Mouse (Mus musculus): ENCODE measurements around the gene Mmel1. TPM values are rescaled to one million over a fixed set of nuclear protein-coding genes. Genes with fewer than 3 reads are reported as not detected.

Mmel1 gene
- polyA plus RNA-seq, 1 experiment from 2014 or later: 0.86 TPM

- WGBS: 92% methylated on average over 14 of the region's 14 CpGs
- H3K36me3 ChIP-seq: no peaks in the 10 kb centered on the region
- no peaks in the 10 kb centered on the region for H3K9me3 ChIP-seq
- H3K4me1 ChIP-seq (replicated peaks): no peaks in the 10 kb centered on the region
- H3K9ac ChIP-seq: no peak overlapping the region
- no peak overlapping the region for H3K27ac ChIP-seq (replicated peaks)
- no peak overlapping the region for H3K4me3 ChIP-seq
- ATAC-seq (ENCODE audit: low FRiP score, low read depth): no peak
- H3K4me2 ChIP-seq: no peak overlapping the region
- no peaks in the 10 kb centered on the region for H3K27me3 ChIP-seq
Measured at GRCm38 (mm10) chr4:154890887-154891286, 21.5 kb downstream of the Mmel1 start.

GRCm38 (mm10) chr4:154895549-154895948 is 26.2 kb downstream of the Mmel1 start:
- Histone ChIP-seq H3K4me3 (no peak overlapping the region), H3K9ac (no peak overlapping the region), H3K27ac (replicated peaks) (no peak overlapping the region), H3K36me3 (no peaks in the 10 kb centered on the region), H3K27me3 (no peaks in the 10 kb centered on the region), H3K4me1 (replicated peaks) (peaks cover 20% of the 10 kb centered on the region), H3K4me2 (no peak overlapping the region), H3K9me3 (no peaks in the 10 kb centered on the region)
- 84% methylated on average over 5 of the region's 5 CpGs for WGBS
- ATAC-seq (ENCODE audit: low FRiP score, low read depth): no peak

GRCm38 (mm10) chr4:154897676-154898465 is 28.5 kb downstream of the Mmel1 start:
- WGBS: 65% methylated on average over 6 of the region's 6 CpGs
- Histone ChIP-seq H3K9me3 (no peaks in the 10 kb centered on the region), H3K27me3 (no peaks in the 10 kb centered on the region), H3K27ac (replicated peaks) (peak overlapping the region; percentile 67), H3K4me2 (peak overlapping the region; percentile 85), H3K4me1 (replicated peaks) (peaks cover 20% of the 10 kb centered on the region), H3K9ac (peak overlapping the region; percentile 61), H3K36me3 (no peaks in the 10 kb centered on the region), H3K4me3 (peak overlapping the region; percentile 51)
- ATAC-seq (ENCODE audit: low FRiP score, low read depth): no peak

- under 1% methylated on average over 43 of the region's 43 CpGs for WGBS
- no peaks in the 10 kb centered on the region for H3K9me3 ChIP-seq
- peak within 1 kb of the TSS; percentile 67 for H3K27ac ChIP-seq (replicated peaks)
- peak within 1 kb of the TSS; percentile 51 for H3K4me3 ChIP-seq
- no peaks in the 10 kb centered on the region for H3K27me3 ChIP-seq
- H3K4me2 ChIP-seq: peak within 1 kb of the TSS; percentile 85
- H3K4me1 ChIP-seq (replicated peaks): peaks cover 20% of the 10 kb centered on the region
- H3K9ac ChIP-seq: peak within 1 kb of the TSS; percentile 61
- peak; percentile 98 for ATAC-seq (ENCODE audit: low FRiP score, low read depth)
- H3K36me3 ChIP-seq: no peaks in the 10 kb centered on the region
Measured at GRCm38 (mm10) chr4:154898506-154899446, 29.4 kb downstream of the Mmel1 start, which contains the start of gene Fam213b. Gene Fam213b (minus strand): TSS chr4:154899135.

GRCm38 (mm10) chr4:154902371-154902770 is 33.0 kb downstream of the Mmel1 start:
- H3K36me3 ChIP-seq: no peaks in the 10 kb centered on the region
- peaks cover 17% of the 10 kb centered on the region for H3K4me1 ChIP-seq (replicated peaks)
- ATAC-seq (ENCODE audit: low FRiP score, low read depth): no peak
- no peak overlapping the region for H3K4me3 ChIP-seq
- WGBS: 92% methylated on average over 2 of the region's 2 CpGs
- no peaks in the 10 kb centered on the region for H3K27me3 ChIP-seq
- no peak overlapping the region for H3K4me2 ChIP-seq
- no peak overlapping the region for H3K9ac ChIP-seq
- H3K9me3 ChIP-seq: no peaks in the 10 kb centered on the region
- no peak overlapping the region for H3K27ac ChIP-seq (replicated peaks)

- ATAC-seq (ENCODE audit: low FRiP score, low read depth): peak; percentile 92
- WGBS: 3% methylated on average over 16 of the region's 16 CpGs
Measured at GRCm38 (mm10) chr4:154904185-154905071, 35.0 kb downstream of the Mmel1 start.

GRCm38 (mm10) chr4:154907833-154908232 is 38.4 kb downstream of the Mmel1 start:
- peak; percentile 80; the same call in 1 of the 2 replicates for ATAC-seq (ENCODE audit: low FRiP score, low read depth)
- Histone ChIP-seq H3K4me2 (0 out of 2 replicates have a peak overlapping the region, but pooled peaks have one; percentile 8), H3K4me3 (no peak overlapping the region), H3K27ac (replicated peaks) (no peak overlapping the region), H3K9ac (no peak overlapping the region), H3K27me3 (no peaks in the 10 kb centered on the region), H3K36me3 (no peaks in the 10 kb centered on the region), H3K9me3 (no peaks in the 10 kb centered on the region), H3K4me1 (replicated peaks) (peaks cover 10% of the 10 kb centered on the region)
- WGBS: 43% methylated on average over 17 of the region's 17 CpGs

More at GRCm38 (mm10) chr4:154904185-154905071, 35.0 kb downstream of the Mmel1 start:
- Histone ChIP-seq H3K27me3 (no peaks in the 10 kb centered on the region), H3K36me3 (no peaks in the 10 kb centered on the region), H3K9me3 (no peaks in the 10 kb centered on the region), H3K27ac (replicated peaks) (no peak overlapping the region), H3K4me2 (peak overlapping the region; percentile 61), H3K4me1 (replicated peaks) (peaks cover 10% of the 10 kb centered on the region; the same call in 1 of the 2 replicates), H3K9ac (peak overlapping the region; percentile 21), H3K4me3 (peak overlapping the region; percentile 31)

GRCm38 (mm10) chr4:154908490-154908889 is 39.1 kb downstream of the Mmel1 start:
- 90% methylated on average over 5 of the region's 5 CpGs for WGBS
- Histone ChIP-seq H3K9ac (no peak overlapping the region), H3K4me1 (replicated peaks) (peaks cover 10% of the 10 kb centered on the region), H3K4me2 (no peak overlapping the region), H3K9me3 (no peaks in the 10 kb centered on the region), H3K36me3 (no peaks in the 10 kb centered on the region), H3K27me3 (no peaks in the 10 kb centered on the region), H3K4me3 (no peak overlapping the region), H3K27ac (replicated peaks) (no peak overlapping the region)
- ATAC-seq (ENCODE audit: low FRiP score, low read depth): no peak

- H3K9ac ChIP-seq: no peak overlapping the region
- H3K4me3 ChIP-seq: no peak overlapping the region
- no peaks in the 10 kb centered on the region for H3K27me3 ChIP-seq
- H3K4me2 ChIP-seq: no peak overlapping the region
- ATAC-seq (ENCODE audit: low FRiP score, low read depth): no peak
- H3K9me3 ChIP-seq: no peaks in the 10 kb centered on the region
- no peaks in the 10 kb centered on the region for H3K36me3 ChIP-seq
- H3K4me1 ChIP-seq (replicated peaks): peaks cover 4% of the 10 kb centered on the region; the same call in 1 of the 2 replicates
- 21% methylated on average over 15 of the region's 15 CpGs for WGBS
- H3K27ac ChIP-seq (replicated peaks): no peak overlapping the region
Measured at GRCm38 (mm10) chr4:154910606-154911522, 41.5 kb downstream of the Mmel1 start.

GRCm38 (mm10) chr4:154911644-154912043 is 42.3 kb downstream of the Mmel1 start:
- no peak overlapping the region for H3K4me2 ChIP-seq
- no peaks in the 10 kb centered on the region for H3K27me3 ChIP-seq
- H3K4me1 ChIP-seq (replicated peaks): peaks cover 4% of the 10 kb centered on the region; the same call in 1 of the 2 replicates
- WGBS: 82% methylated on average over 2 of the region's 2 CpGs
- no peaks in the 10 kb centered on the region for H3K9me3 ChIP-seq
- H3K9ac ChIP-seq: no peak overlapping the region
- no peaks in the 10 kb centered on the region for H3K36me3 ChIP-seq
- no peak overlapping the region for H3K27ac ChIP-seq (replicated peaks)
- H3K4me3 ChIP-seq: no peak overlapping the region
- no peak for ATAC-seq (ENCODE audit: low FRiP score, low read depth)

All from hindbrain, embryonic 15.5 days (tissue).